Mouse (Mus musculus) CH12.LX (cell line): ENCODE data around the gene Gstp2. TPM values are rescaled to one million over a fixed set of nuclear protein-coding genes. Genes with fewer than 3 reads are reported as not detected.
"Not testable (repeated sequence)": the region's sequence is repeated elsewhere in the genome, so short reads cannot be mapped to it uniquely, and the experiment has no call there.

ENCODE experiments used
- DNase-seq: peaks from one replicate; pipeline ENCODE4 v3.0.0-alpha.2; 2013; ENCODE audit errors: extremely low read depth
- H3K27ac ChIP-seq: 2 replicates; pipeline ENCODE4 v1.5.1; 2012; ENCODE audit warnings: low read depth, mild to moderate bottlenecking, control low read depth, moderate library complexity; ENCODE audit not compliant: insufficient read depth
- H3K27me3 ChIP-seq: replicated peaks from 2 replicates; pipeline ENCODE3; 2012; ENCODE audit warnings: inconsistent platforms
- H3K36me3 ChIP-seq, 2 experiments: replicated peaks in 1 of 2; 2 replicates each; pipeline versions ENCODE3 to v1.6.1; 2012; ENCODE audit warnings: inconsistent platforms in 1 of 2, low read length in 1 of 2, mild to moderate bottlenecking in 1 of 2, mixed read lengths in 1 of 2, moderate library complexity in 1 of 2; ENCODE audit not compliant: control insufficient read depth in 1 of 2, insufficient read depth in 1 of 2
- H3K4me1 ChIP-seq, 2 experiments: 2 replicates each; pipeline ENCODE4 v1.6.1; 2012; ENCODE audit warnings: inconsistent platforms in 1 of 2, moderate library complexity in 1 of 2; ENCODE audit not compliant: insufficient read depth in 2 of 2, control insufficient read depth in 1 of 2
- H3K4me2 ChIP-seq: 2 replicates; pipeline ENCODE4 v1.6.1; 2012; ENCODE audit warnings: low read depth, mild to moderate bottlenecking, control low read depth; ENCODE audit not compliant: poor library complexity, insufficient read depth, severe bottlenecking
- H3K4me3 ChIP-seq, 3 experiments: fragments of 150-350 bp in 1 of 3; sonication (generic) in 1 of 3; replicated peaks in 1 of 3; 2 replicates each; pipeline versions ENCODE3 to v1.5.1; 2011 to 2012; ENCODE audit warnings: low read depth in 2 of 3, low read length in 2 of 3, mild to moderate bottlenecking in 2 of 3, moderate library complexity in 2 of 3, control low read depth in 1 of 3, improper control_type of control experiment in 1 of 3, inconsistent platforms in 1 of 3, mixed read lengths in 1 of 3; ENCODE audit not compliant: poor library complexity in 1 of 3
- H3K79me2 ChIP-seq: replicated peaks from 2 replicates; pipeline ENCODE4 v1.6.1; 2012; ENCODE audit warnings: mild to moderate bottlenecking, moderate library complexity; ENCODE audit not compliant: control insufficient read depth, poor library complexity, insufficient read depth, severe bottlenecking; ENCODE audit errors: extremely low read depth
- H3K9ac ChIP-seq: 2 replicates; pipeline ENCODE4 v1.6.1; 2012; ENCODE audit warnings: low read depth, mild to moderate bottlenecking, control low read depth, moderate library complexity; ENCODE audit not compliant: insufficient read depth
- H3K9me3 ChIP-seq: replicated peaks from 2 replicates; pipeline ENCODE3; 2012; ENCODE audit warnings: low read length, inconsistent platforms, mixed read lengths
- CTCF ChIP-seq, 2 experiments: IDR thresholded peaks in 1 of 2; conservative IDR thresholded peaks in 1 of 2; 2 replicates each; pipeline ENCODE4 v1.5.1; 2011 to 2012; ENCODE audit warnings: low read depth in 2 of 2, low read length in 2 of 2, improper control_type of control experiment in 1 of 2, inconsistent platforms in 1 of 2, mild to moderate bottlenecking in 1 of 2, moderate library complexity in 1 of 2
- ELF1 ChIP-seq: IDR thresholded peaks from 2 replicates; pipeline ENCODE4 v1.6.1; 2014; ENCODE audit warnings: low read depth, mild to moderate bottlenecking, inconsistent platforms, low read length, improper control_type of control experiment
- ETS1 ChIP-seq: conservative IDR thresholded peaks from 2 replicates; pipeline ENCODE4 v1.6.1; 2012; ENCODE audit warnings: low read depth, mild to moderate bottlenecking, inconsistent platforms, low read length, improper control_type of control experiment, moderate library complexity
- MAFK ChIP-seq: IDR thresholded peaks from 2 replicates; pipeline ENCODE4 v1.6.1; 2011; ENCODE audit warnings: low read length, improper control_type of control experiment; ENCODE audit not compliant: insufficient replicate concordance
- MAZ ChIP-seq: IDR thresholded peaks from 2 replicates; pipeline ENCODE4 v1.6.1; 2012; ENCODE audit warnings: low read depth, mild to moderate bottlenecking, inconsistent platforms, low read length, improper control_type of control experiment, moderate library complexity
- MYC ChIP-seq: IDR thresholded peaks from 2 replicates; pipeline ENCODE4 v1.6.1; 2011; ENCODE audit warnings: low read depth, mild to moderate bottlenecking, improper control_type of control experiment, low read length
- POLR2AphosphoS2 ChIP-seq: IDR thresholded peaks from 2 replicates; pipeline ENCODE4 v1.6.1; 2011; ENCODE audit warnings: low read depth, low read length, improper control_type of control experiment
- TCF12 ChIP-seq: IDR thresholded peaks from 2 replicates; pipeline ENCODE4 v1.6.1; 2014; ENCODE audit warnings: low read depth, mild to moderate bottlenecking, inconsistent platforms, low read length, improper control_type of control experiment
- USF2 ChIP-seq: conservative IDR thresholded peaks from 2 replicates; pipeline ENCODE4 v1.6.1; 2011; ENCODE audit warnings: low read depth, low read length, improper control_type of control experiment
- dilution Hi-C: fragments of 300-500 bp; cut with MboI; formaldehyde crosslinking; loops from 2 replicates; pipeline ENCODE4 v1.14.3; 2020; ENCODE audit warnings: low sequenced_read_pairs; ENCODE audit not compliant: extremely low pct_unique_long_range_greater_than_20kb, extremely low pct_ligation_motif_present
- in situ Hi-C: fragments of 300-500 bp; cut with MboI; formaldehyde crosslinking; loops from 3 replicates; pipeline ENCODE4 v1.14.3; 2019; ENCODE audit warnings: low sequenced_read_pairs, low pct_ligation_motif_present, low pct_unique_long_range_greater_than_20kb, mixed read lengths
- polyA plus RNA-seq: library from polyadenylated mRNA; unstranded; fragments of >175 nt; gene quantifications from 2 replicates; pipeline ENCODE4 v1.2.1, GENCODE M21; 2012; ENCODE audit warnings: low read depth; ENCODE audit not compliant: insufficient read length
- total RNA-seq, 2 experiments: library from RNA; depleted of rRNA; stranded (reverse); fragments of 300-350 nt in 1 of 2; fragments of >200 nt in 1 of 2; gene quantifications; 2 replicates each; pipeline ENCODE4 v1.2.3; 2012 to 2014

Gstp2 gene
- total and polyA plus RNA-seq, 3 experiments, result 1.4 to 21.1 TPM; not detected in 1

DNA sequence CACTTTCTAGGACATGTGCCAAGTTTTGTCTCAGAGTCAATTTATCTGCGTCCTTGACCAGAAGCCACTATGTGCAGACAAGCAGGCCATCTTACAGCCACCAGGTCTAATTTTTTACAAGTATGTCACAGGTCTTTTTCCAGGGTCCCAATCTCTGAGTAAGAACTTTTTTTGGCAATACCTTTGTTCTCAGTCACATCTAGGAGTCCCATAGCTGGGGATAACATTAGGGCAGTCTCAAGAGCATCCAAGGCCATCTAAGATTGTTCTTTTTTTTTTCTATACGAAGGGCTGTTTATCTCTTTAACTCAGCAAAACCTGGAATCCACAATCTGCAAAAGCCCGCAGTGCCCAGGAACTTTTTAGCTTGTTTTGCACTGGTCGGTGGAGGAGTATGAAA lies 17.5 kb upstream of the Gstp2 start:
- in situ Hi-C loops, H3K79me2 ChIP-seq, H3K4me3 ChIP-seq, H3K9ac ChIP-seq, H3K36me3 ChIP-seq, DNase-seq, dilution Hi-C loops, H3K9me3 ChIP-seq, H3K27ac ChIP-seq, H3K4me2 ChIP-seq, H3K27me3 ChIP-seq: not testable (repeated sequence)
- H3K4me1 ChIP-seq, result peaks cover 9 to 13% of the 10 kb centered on the region in 2 experiments

DNA sequence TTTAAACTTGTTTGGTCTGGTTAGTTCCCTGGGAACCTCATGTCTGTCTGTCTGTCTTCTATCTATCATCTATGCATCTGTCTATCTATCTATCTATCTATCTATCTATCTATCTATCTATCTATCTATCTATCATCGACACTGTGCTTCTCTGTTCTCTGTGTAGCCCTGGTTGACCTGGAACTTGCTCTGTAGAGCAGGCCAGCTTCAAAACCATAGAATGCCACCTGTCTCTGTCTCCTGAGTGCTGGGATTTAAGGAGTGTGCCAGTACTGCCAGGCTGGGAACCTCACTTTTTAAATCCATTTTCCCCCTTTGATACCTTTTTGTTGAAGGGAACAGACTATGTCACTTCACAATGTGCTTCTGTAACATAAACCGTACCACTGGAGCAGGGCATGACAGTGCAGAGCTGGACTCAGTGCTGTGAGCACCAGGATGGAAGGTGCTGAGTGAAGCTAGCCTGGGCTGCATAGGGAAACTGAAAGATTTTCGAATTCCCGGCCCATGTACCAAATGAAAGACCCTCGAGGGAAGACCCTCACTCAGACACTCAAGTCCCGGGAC lies 15.2 kb upstream of the Gstp2 start:
- TF ChIP-seq USF2 (no peak), CTCF (conservative IDR thresholded peaks at IDR 0.05 in 1 of 2, IDR thresholded peaks at IDR 0.05 in 1 of 2; ENCODE audit: low read depth in 2 of 2, low read length in 2 of 2) (no peak), ELF1 (no peak), MAFK (no peak), TCF12 (no peak), MYC (no peak), MAZ (no peak), POLR2AphosphoS2 (no peak), ETS1 (no peak)
- Histone ChIP-seq H3K9me3 (peaks cover 3% of the 10 kb centered on the region), H3K79me2 (no peaks in the 10 kb centered on the region), H3K36me3 (no peaks in the 10 kb centered on the region), H3K4me3 (no peak overlapping the region), H3K27ac (peak overlapping the region; percentile 24; the same call in 1 of the 2 replicates), H3K4me2 (0 out of 2 replicates have a peak overlapping the region, but pooled peaks have one; percentile 10), H3K27me3 (no peaks in the 10 kb centered on the region), H3K4me1 (peaks cover 14 to 21% of the 10 kb centered on the region in 2 experiments), H3K9ac (no peak overlapping the region)
- dilution Hi-C loops, result no loop called here
- in situ Hi-C loops, result no loop called here
- no peak for DNase-seq

DNA sequence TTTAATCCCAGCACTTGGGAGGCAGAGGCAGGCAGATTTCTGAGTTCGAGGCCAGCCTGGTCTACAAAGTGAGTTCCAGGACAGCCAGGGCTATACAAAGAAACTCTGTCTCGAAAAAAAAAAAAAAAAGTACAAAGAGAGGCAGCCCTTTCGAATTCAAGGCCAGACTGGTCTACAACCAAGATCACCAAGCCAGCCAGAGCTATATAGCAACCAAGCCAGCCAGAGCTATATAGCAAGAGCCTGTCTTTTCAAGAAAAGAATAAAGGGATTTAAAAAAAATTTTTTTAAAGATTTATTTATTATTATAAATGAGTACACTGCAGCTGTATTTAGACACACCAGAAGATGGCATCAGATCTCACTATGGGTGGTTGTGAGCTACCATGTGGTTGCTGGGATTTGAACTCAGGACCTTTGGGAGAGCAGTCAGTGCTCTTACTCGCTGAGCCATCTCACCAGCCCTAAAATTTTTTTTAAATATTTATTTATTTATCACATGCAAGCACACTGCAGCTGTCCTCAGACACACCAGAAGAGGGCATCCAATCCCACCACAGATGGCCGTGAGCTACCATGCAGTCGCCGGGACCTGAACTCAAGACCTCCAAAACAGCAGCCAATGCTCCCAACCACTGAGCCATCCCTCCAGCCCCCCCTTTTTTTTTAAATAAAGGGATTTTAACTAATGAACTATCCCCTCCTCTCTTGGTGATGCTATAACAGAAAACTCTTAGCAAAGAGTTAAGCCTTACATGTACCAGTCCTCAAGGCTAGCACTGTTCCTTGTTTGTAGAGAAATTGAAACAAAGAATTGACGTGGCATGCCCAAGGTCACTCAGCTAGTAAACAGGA lies 14.4 kb upstream of the Gstp2 start:
- H3K9ac ChIP-seq, H3K36me3 ChIP-seq, H3K9me3 ChIP-seq, H3K4me2 ChIP-seq, DNase-seq, H3K4me3 ChIP-seq, H3K27me3 ChIP-seq, dilution Hi-C loops, H3K79me2 ChIP-seq, H3K27ac ChIP-seq, in situ Hi-C loops: not testable (repeated sequence)
- H3K4me1 ChIP-seq, result peaks cover 21% of the 10 kb centered on the region in 2 experiments
